Mouse (Mus musculus) heart, postnatal 0 days (tissue): ENCODE data around the gene Zfp967.
"Not testable (repeated sequence)": the region's sequence is repeated elsewhere in the genome, so short reads cannot be mapped to it uniquely, and the experiment has no call there.

Source experiments
- CTCF ChIP-seq: IDR thresholded peaks from 2 replicates; pipeline ENCODE4 v1.5.1; 2016; ENCODE audit warnings: antibody characterized with exemption, control low read depth, low read depth
- EP300 ChIP-seq: IDR thresholded peaks from 2 replicates; pipeline ENCODE4 v1.6.1; 2016; ENCODE audit warnings: antibody characterized with exemption, low read depth

DNA sequence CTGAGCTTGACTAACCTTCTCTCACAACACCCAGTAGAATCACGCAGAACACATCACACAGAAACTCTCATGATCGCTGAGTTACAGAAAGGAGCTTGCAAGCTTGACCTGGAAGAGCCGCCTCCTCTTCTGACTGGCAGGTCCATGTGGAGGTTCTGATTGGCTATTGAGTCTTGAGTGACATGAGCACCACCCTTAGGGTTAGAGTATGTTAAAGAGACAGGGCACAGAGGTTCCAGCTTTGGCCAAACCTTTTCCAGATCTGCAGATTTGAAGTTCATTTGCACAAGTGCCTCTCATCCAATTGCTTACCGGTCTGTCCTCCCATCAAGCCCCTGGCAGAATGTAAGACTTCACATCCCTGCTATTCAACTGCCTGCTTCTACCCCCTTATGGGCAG lies 34.2 kb upstream of the Zfp967 start, which contains the start of gene Gm14434:
- not testable (repeated sequence) for TF ChIP-seq CTCF, EP300
